ENCODE assay signal across 9 mouse cellular contexts in genomic region chr6:127359391-127359874, GRCm38 (mm10).
DNase-seq lines count a peak whose midpoint lies in the region; ATAC-seq lines count a peak whose summit lies in the region.
"Had no signal": no experiment of that assay in that cellular context is flagged by ENCODE, and none has a peak within 500 bp of the region (broad histone marks: within the 10 kb centered on the region; RNA-seq: fewer than 3 reads in every experiment).

No protein-coding gene starts in this region.

- DNase-seq in hindbrain, embryonic 10.5 days (ENCODE audit: low spot score), result peak; percentile 69
- DNase-seq in adrenal gland, adult 8-10 months, result peak; percentile 45
- peak; percentile 64 for DNase-seq in embryo, embryonic 9.5 days (ENCODE audit: extremely low spot score)
- DNase-seq in induced T-regulatory cell, adult 2 months (ENCODE audit: low read depth), result peak; percentile 89
- DNase-seq in left cerebral cortex, adult 18-20 months (ENCODE audit: low spot score in 2 of 2), result peak; percentile 80 to 86

- H3K9ac ChIP-seq in hindbrain, embryonic 13.5 days, result no peak overlapping the region
- no peak overlapping the region for H3K9ac ChIP-seq in stomach, embryonic 15.5 days
- H3K9ac ChIP-seq: embryonic facial prominence, embryonic 15.5 days had no signal

- no peak overlapping the region for H3K4me2 ChIP-seq in hindbrain, embryonic 13.5 days
- H3K4me2 ChIP-seq in stomach, embryonic 15.5 days, result no peak overlapping the region
- H3K4me2 ChIP-seq: embryonic facial prominence, embryonic 15.5 days had no signal

- peak overlapping the region; percentile 68 for H3K27ac ChIP-seq in hindbrain, embryonic 10.5 days
- no peak overlapping the region for H3K27ac ChIP-seq in hindbrain, embryonic 13.5 days
- H3K27ac ChIP-seq in stomach, embryonic 15.5 days, result peak overlapping the region; percentile 9
- H3K27ac ChIP-seq: embryonic facial prominence, embryonic 15.5 days had no signal

- H3K9me3 ChIP-seq in hindbrain, embryonic 10.5 days, result no peaks in the 10 kb centered on the region
- no peaks in the 10 kb centered on the region for H3K9me3 ChIP-seq in hindbrain, embryonic 13.5 days
- no peaks in the 10 kb centered on the region for H3K9me3 ChIP-seq in stomach, embryonic 15.5 days
- H3K9me3 ChIP-seq: embryonic facial prominence, embryonic 15.5 days had no signal

- H3K4me3 ChIP-seq in hindbrain, embryonic 10.5 days, result no peak overlapping the region
- no peak overlapping the region for H3K4me3 ChIP-seq in hindbrain, embryonic 13.5 days
- no peak overlapping the region for H3K4me3 ChIP-seq in stomach, embryonic 15.5 days (replicated peaks)
- H3K4me3 ChIP-seq: embryonic facial prominence, embryonic 15.5 days had no signal

- no peak for ATAC-seq in hindbrain, embryonic 13.5 days (ENCODE audit: low FRiP score)
- peak; percentile 84 for ATAC-seq in megakaryocyte, adult 5-6 weeks (ENCODE audit: poor library complexity, severe bottlenecking)
- ATAC-seq in stomach, embryonic 15.5 days (ENCODE audit: insufficient read depth, low FRiP score, low read depth), result peak; percentile 67

- peaks cover 40% of the 10 kb centered on the region for H3K27me3 ChIP-seq in hindbrain, embryonic 10.5 days (ENCODE audit: insufficient read depth, poor library complexity, severe bottlenecking)
- H3K27me3 ChIP-seq in hindbrain, embryonic 13.5 days, result peaks cover 32% of the 10 kb centered on the region
- H3K27me3 ChIP-seq in stomach, embryonic 15.5 days (replicated peaks), result no peaks in the 10 kb centered on the region
- H3K27me3 ChIP-seq: embryonic facial prominence, embryonic 15.5 days had no signal

- H3K36me3 ChIP-seq in hindbrain, embryonic 10.5 days, result no peaks in the 10 kb centered on the region
- no peaks in the 10 kb centered on the region for H3K36me3 ChIP-seq in hindbrain, embryonic 13.5 days
- no peaks in the 10 kb centered on the region for H3K36me3 ChIP-seq in stomach, embryonic 15.5 days
- H3K36me3 ChIP-seq: embryonic facial prominence, embryonic 15.5 days had no signal

- WGBS in hindbrain, embryonic 10.5 days, result 41% methylated on average over 9 of the region's 9 CpGs
- 54% methylated on average over 9 of the region's 9 CpGs for WGBS in hindbrain, embryonic 13.5 days
- WGBS in stomach, embryonic 15.5 days, result 31% methylated on average over 9 of the region's 9 CpGs

- peaks cover 74% of the 10 kb centered on the region for H3K4me1 ChIP-seq in hindbrain, embryonic 10.5 days (replicated peaks)
- peaks cover 11% of the 10 kb centered on the region for H3K4me1 ChIP-seq in hindbrain, embryonic 13.5 days (replicated peaks)
- peaks cover 21% of the 10 kb centered on the region for H3K4me1 ChIP-seq in stomach, embryonic 15.5 days
